Mouse (Mus musculus) adrenal gland, adult (tissue): ENCODE data around the gene D630003M21Rik.

Source experiments
- DNase-seq, 2 experiments: peaks; one replicate each; pipeline ENCODE4 v3.0.0; 2022 to 2023; ENCODE audit warnings: low spot score in 1 of 2; ENCODE audit not compliant: inconsistent age in 2 of 2

The D630003M21Rik gene

GRCm38 (mm10) chr2:158144263-158144662 is 84.8 kb downstream of the D630003M21Rik start:
- no peak for DNase-seq

- no peak for DNase-seq
These were observed 85.2 kb downstream of the D630003M21Rik start for GRCm38 (mm10) chr2:158143816-158144215.

- peak in 1 of 2 experiments; percentile 35 for DNase-seq
These were observed 86.0 kb downstream of the D630003M21Rik start for GRCm38 (mm10) chr2:158142981-158143380.

GRCm38 (mm10) chr2:158141690-158142440 is 87.2 kb downstream of the D630003M21Rik start:
- peak; percentile 54 to 84 for DNase-seq

- DNase-seq = peak in 1 of 2 experiments; percentile 52
These were observed 87.8 kb downstream of the D630003M21Rik start for GRCm38 (mm10) chr2:158141271-158141670.

- no peak for DNase-seq
These were observed 88.4 kb downstream of the D630003M21Rik start for GRCm38 (mm10) chr2:158140664-158141063.

GRCm38 (mm10) chr2:158139628-158140027 is 89.4 kb downstream of the D630003M21Rik start:
- DNase-seq = peak; percentile 77 to 91

GRCm38 (mm10) chr2:158138778-158139177 is 90.2 kb downstream of the D630003M21Rik start:
- DNase-seq = peak in 1 of 2 experiments; percentile 47

- peak in 1 of 2 experiments; percentile 65 for DNase-seq
These were observed 91.3 kb downstream of the D630003M21Rik start for GRCm38 (mm10) chr2:158137771-158138170.

GRCm38 (mm10) chr2:158136205-158136604 is 92.8 kb downstream of the D630003M21Rik start:
- peak; percentile 63 to 73 for DNase-seq

- peak in 1 of 2 experiments; percentile 40 for DNase-seq
These were observed 96.0 kb downstream of the D630003M21Rik start for GRCm38 (mm10) chr2:158133050-158133449.
